Mouse (Mus musculus) stomach, embryonic 14.5 days (tissue): ENCODE data around the gene Mrpl14. TPM values are rescaled to one million over a fixed set of nuclear protein-coding genes. Genes with fewer than 3 reads are reported as not detected.
A peak's percentile ranks its signal among the peaks of the same experiment; 100 is the strongest.

Experiments
- ATAC-seq: fragments of 200-750 bp; cut with Nextera tagmentation; 2 replicates; pipeline ENCODE4 v1.8.0; 2017; ENCODE audit warnings: low read depth, moderate TSS enrichment; ENCODE audit not compliant: insufficient number of reproducible peaks, insufficient read depth, low FRiP score
- H3K27ac ChIP-seq: fragments of 300-500 bp; sonication (generic); 2 replicates; pipeline ENCODE4 v1.5.1; 2014; ENCODE audit warnings: mild to moderate bottlenecking, low read length, moderate library complexity, mixed read lengths
- H3K27me3 ChIP-seq: fragments of 300-500 bp; sonication (generic); 2 replicates; pipeline ENCODE4 v1.6.1; 2014; ENCODE audit warnings: low read length, control low read depth, mixed read lengths; ENCODE audit not compliant: control insufficient read depth, insufficient read depth
- H3K36me3 ChIP-seq: fragments of 300-500 bp; sonication (generic); 2 replicates; pipeline ENCODE4 v1.6.1; 2014; ENCODE audit warnings: mild to moderate bottlenecking, control low read depth, low read length, moderate library complexity, mixed read lengths; ENCODE audit not compliant: control insufficient read depth, insufficient read depth
- H3K4me1 ChIP-seq: fragments of 300-500 bp; sonication (generic); 2 replicates; pipeline ENCODE4 v1.6.1; 2014; ENCODE audit warnings: low read length, control low read depth, mixed read lengths; ENCODE audit not compliant: control insufficient read depth, insufficient read depth
- H3K4me2 ChIP-seq: fragments of 300-500 bp; sonication (generic); replicated peaks from 2 replicates; pipeline ENCODE4 v1.6.1; 2014; ENCODE audit warnings: low read depth, low read length, control low read depth
- H3K4me3 ChIP-seq: fragments of 300-500 bp; sonication (generic); 2 replicates; pipeline ENCODE4 v1.5.1; 2014; ENCODE audit warnings: low read depth, low read length, control low read depth
- H3K9ac ChIP-seq: fragments of 300-500 bp; sonication (generic); replicated peaks from 2 replicates; pipeline ENCODE4 v1.6.1; 2014; ENCODE audit warnings: low read depth, mild to moderate bottlenecking, control low read depth, low read length, moderate library complexity, mixed read lengths
- H3K9me3 ChIP-seq: fragments of 300-500 bp; sonication (generic); 2 replicates; pipeline ENCODE4 v1.6.1; 2016; ENCODE audit warnings: low read depth, low read length, control low read depth; ENCODE audit not compliant: control insufficient read depth
- WGBS: fragments of 180-500 bp; shearing (Covaris S2); extraction: QIAGEN DNeasy Blood & Tissue Kit; methylation state at CpG from one replicate; pipeline ENCODE4 v1.1.7; 2014; 5-methylcytosine and 5-hydroxymethylcytosine counted together
- polyA plus RNA-seq: library from polyadenylated mRNA; unstranded; fragments of >200 nt; fragmentation: Nextera tagmentation; extraction: Ambion mirVana; gene quantifications from 2 replicates; pipeline ENCODE4 v1.2.1, GENCODE M21; 2014

The Mrpl14 gene
- polyA plus RNA-seq, 1 experiment from 2014 or later, result 171 TPM

GRCm38 (mm10) chr17:45663106-45663919 is 22.8 kb upstream of the Mrpl14 start:
- no peak overlapping the region for H3K4me3 ChIP-seq
- H3K9me3 ChIP-seq, result no peaks in the 10 kb centered on the region
- no peak overlapping the region for H3K9ac ChIP-seq
- no peak overlapping the region for H3K4me2 ChIP-seq
- no peaks in the 10 kb centered on the region for H3K4me1 ChIP-seq
- H3K27ac ChIP-seq, result no peak overlapping the region
- no peaks in the 10 kb centered on the region for H3K27me3 ChIP-seq
- WGBS, result 33% methylated on average over 27 of the region's 27 CpGs
- ATAC-seq, result peak; percentile 26; the same call in 1 of the 2 replicates
- peaks cover 25% of the 10 kb centered on the region for H3K36me3 ChIP-seq

GRCm38 (mm10) chr17:45664608-45665007 is 21.5 kb upstream of the Mrpl14 start:
- H3K4me3 ChIP-seq, result no peak overlapping the region
- no peak overlapping the region for H3K9ac ChIP-seq
- H3K4me1 ChIP-seq, result no peaks in the 10 kb centered on the region
- H3K27me3 ChIP-seq, result no peaks in the 10 kb centered on the region
- ATAC-seq, result no peak
- H3K9me3 ChIP-seq, result no peaks in the 10 kb centered on the region
- no peak overlapping the region for H3K4me2 ChIP-seq
- H3K27ac ChIP-seq, result no peak overlapping the region
- WGBS, result 87% methylated on average over 13 of the region's 13 CpGs
- H3K36me3 ChIP-seq, result peaks cover 30% of the 10 kb centered on the region

GRCm38 (mm10) chr17:45666091-45666490 is 20.0 kb upstream of the Mrpl14 start:
- WGBS, result 65% methylated on average over 11 of the region's 11 CpGs
- H3K36me3 ChIP-seq, result peaks cover 35% of the 10 kb centered on the region
- H3K4me1 ChIP-seq, result no peaks in the 10 kb centered on the region
- H3K9me3 ChIP-seq, result no peaks in the 10 kb centered on the region
- H3K27ac ChIP-seq, result no peak overlapping the region
- no peak overlapping the region for H3K4me2 ChIP-seq
- H3K4me3 ChIP-seq, result no peak overlapping the region
- no peak for ATAC-seq
- H3K27me3 ChIP-seq, result no peaks in the 10 kb centered on the region
- no peak overlapping the region for H3K9ac ChIP-seq

GRCm38 (mm10) chr17:45667481-45667880 is 18.6 kb upstream of the Mrpl14 start:
- Histone ChIP-seq H3K4me2 (no peak overlapping the region), H3K36me3 (peaks cover 37% of the 10 kb centered on the region), H3K27ac (no peak overlapping the region), H3K4me3 (no peak overlapping the region), H3K9ac (no peak overlapping the region), H3K4me1 (no peaks in the 10 kb centered on the region), H3K9me3 (no peaks in the 10 kb centered on the region), H3K27me3 (no peaks in the 10 kb centered on the region)
- no peak for ATAC-seq
- 86% methylated on average over 10 of the region's 10 CpGs for WGBS

- no peak overlapping the region for H3K4me2 ChIP-seq
- H3K27ac ChIP-seq, result no peak overlapping the region
- H3K9ac ChIP-seq, result no peak overlapping the region
- no peaks in the 10 kb centered on the region for H3K9me3 ChIP-seq
- H3K27me3 ChIP-seq, result no peaks in the 10 kb centered on the region
- no peak for ATAC-seq
- WGBS, result 92% methylated on average over 10 of the region's 10 CpGs
- no peak overlapping the region for H3K4me3 ChIP-seq
- H3K36me3 ChIP-seq, result peaks cover 42% of the 10 kb centered on the region
- no peaks in the 10 kb centered on the region for H3K4me1 ChIP-seq
Measured at GRCm38 (mm10) chr17:45667986-45668385, 18.1 kb upstream of the Mrpl14 start.

- Histone ChIP-seq H3K4me2 (no peak overlapping the region), H3K9ac (no peak overlapping the region), H3K9me3 (no peaks in the 10 kb centered on the region), H3K4me1 (no peaks in the 10 kb centered on the region), H3K4me3 (no peak overlapping the region), H3K27ac (no peak overlapping the region), H3K36me3 (peaks cover 40% of the 10 kb centered on the region), H3K27me3 (no peaks in the 10 kb centered on the region)
- ATAC-seq, result no peak
- WGBS, result 89% methylated on average over 1 of the region's 1 CpGs
Measured at GRCm38 (mm10) chr17:45671821-45672220, 14.3 kb upstream of the Mrpl14 start.

GRCm38 (mm10) chr17:45672598-45672997 is 13.5 kb upstream of the Mrpl14 start:
- H3K9me3 ChIP-seq, result no peaks in the 10 kb centered on the region
- WGBS, result 72% methylated on average over 2 of the region's 2 CpGs
- H3K27me3 ChIP-seq, result no peaks in the 10 kb centered on the region
- no peak overlapping the region for H3K27ac ChIP-seq
- no peak overlapping the region for H3K4me2 ChIP-seq
- H3K4me3 ChIP-seq, result no peak overlapping the region
- no peak for ATAC-seq
- H3K4me1 ChIP-seq, result no peaks in the 10 kb centered on the region
- peaks cover 36% of the 10 kb centered on the region for H3K36me3 ChIP-seq
- H3K9ac ChIP-seq, result no peak overlapping the region

- Histone ChIP-seq H3K36me3 (peaks cover 24% of the 10 kb centered on the region), H3K9ac (no peak overlapping the region), H3K4me2 (no peak overlapping the region), H3K27ac (no peak overlapping the region), H3K4me3 (no peak overlapping the region), H3K4me1 (0 out of 2 replicates have a peak, but pooled peaks cover 5% of the 10 kb centered on the region), H3K27me3 (no peaks in the 10 kb centered on the region), H3K9me3 (no peaks in the 10 kb centered on the region)
- WGBS, result 31% methylated on average over 7 of the region's 7 CpGs
- no peak for ATAC-seq
Measured at GRCm38 (mm10) chr17:45678106-45678505, 8.0 kb upstream of the Mrpl14 start.
